Comparison of ENCODE assay signal across 8 mouse cellular contexts in the genomic region with DNA sequence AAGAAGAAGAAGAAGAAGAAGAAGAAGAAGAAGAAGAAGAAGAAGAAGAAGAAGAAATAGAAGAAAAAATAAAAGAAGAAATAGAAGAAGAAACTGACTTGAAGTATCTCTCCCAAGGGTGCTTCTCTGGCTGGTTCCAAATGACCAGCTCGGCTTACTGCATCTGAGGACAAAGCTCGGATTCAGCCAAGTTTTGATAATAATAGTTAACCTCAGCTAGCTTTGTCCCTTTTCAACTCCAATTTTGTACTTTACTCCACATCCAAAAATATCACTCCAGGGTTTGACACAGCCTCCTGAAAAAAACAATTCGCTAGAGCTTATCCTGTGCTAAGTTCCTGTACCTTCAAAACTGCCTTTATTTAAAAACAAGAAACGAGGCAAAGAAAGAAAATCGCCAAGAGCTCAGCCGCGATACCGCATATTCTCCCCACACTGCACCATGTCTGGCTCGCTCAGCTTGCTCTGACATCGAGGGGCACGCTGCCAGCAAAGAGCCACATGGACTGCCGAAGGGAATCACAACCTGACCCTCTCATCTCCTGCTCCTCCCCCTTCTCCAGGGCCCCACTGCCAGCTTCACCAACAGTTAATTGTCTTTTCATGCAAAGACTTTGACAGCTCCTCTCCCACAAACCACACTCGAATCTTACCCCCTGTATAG.
DNase-seq lines count a peak whose midpoint lies in the region; ATAC-seq and TF ChIP-seq lines count a peak whose summit lies in the region.

No protein-coding gene starts in this region.

- H3K27me3 ChIP-seq in midbrain, postnatal 0 days (ENCODE audit: insufficient read depth, low read length), result no peaks in the 10 kb centered on the region

- H3K27ac ChIP-seq in midbrain, postnatal 0 days (ENCODE audit: low read depth, low read length), result no peak overlapping the region

- intact Hi-C loops in heart, postnatal 36 days (cut with DNase I), result no loop called here

- H3K4me3 ChIP-seq in midbrain, postnatal 0 days (ENCODE audit: low read depth, low read length), result no peak overlapping the region

- H3K4me1 ChIP-seq in midbrain, postnatal 0 days (ENCODE audit: insufficient read depth, low read length), result no peaks in the 10 kb centered on the region

- no peaks in the 10 kb centered on the region for H3K36me3 ChIP-seq in midbrain, postnatal 0 days (ENCODE audit: insufficient read depth, low read length)

- 0 out of 2 replicates have a peak overlapping the region, but pooled peaks have one; percentile 9 for H3K4me2 ChIP-seq in midbrain, postnatal 0 days (ENCODE audit: low read depth, low read length, poor library complexity, severe bottlenecking)

- no peaks in the 10 kb centered on the region for H3K9me3 ChIP-seq in midbrain, postnatal 0 days (ENCODE audit: low read length)

- WGBS in midbrain, postnatal 0 days, result 51% methylated on average over 13 of the region's 13 CpGs

- H3K9ac ChIP-seq in midbrain, postnatal 0 days (replicated peaks; ENCODE audit: low read length, poor library complexity, severe bottlenecking), result no peak overlapping the region

- no peak for DNase-seq in frontal cortex, postnatal 25 days (ENCODE audit: low spot score in 2 of 2)
- peak; percentile 23 for DNase-seq in ovary, postnatal 36 days (ENCODE audit: low spot score)
- no peak for DNase-seq in ovary, postnatal 14 days (ENCODE audit: low spot score)
- DNase-seq in heart, postnatal 36 days, result peak; percentile 12 to 15
- DNase-seq in midbrain, postnatal 0 days (ENCODE audit: low spot score), result peak; percentile 91
- DNase-seq in spleen, adult 18-20 months, result no peak
- no peak for DNase-seq in urinary bladder, postnatal 10 days (ENCODE audit: low spot score)

- peak; percentile 73 for ATAC-seq in frontal cortex, adult (ENCODE audit: low TSS enrichment)
- peak; percentile 69; the same call in 1 of the 2 replicates for ATAC-seq in midbrain, postnatal 0 days (ENCODE audit: low FRiP score)

- TF ChIP-seq CTCF in midbrain, postnatal 0 days (IDR thresholded peaks at IDR 0.05), result no peak

Comparison
In these comparisons a context has a peak if more than half of its experiments do, and no peak if none do; other contexts are left out.
1. DNase-seq: peak in ovary, postnatal 36 days (single experiment), heart, postnatal 36 days (2 of 2) and midbrain, postnatal 0 days (single experiment); none in frontal cortex, postnatal 25 days (0 of 2), ovary, postnatal 14 days (single experiment), spleen, adult 18-20 months (0 of 2) and urinary bladder, postnatal 10 days (single experiment).